Mouse (Mus musculus) retina, embryonic 14.5 days (tissue): ENCODE results near the gene Trpm5.

Experiments used
- DNase-seq: peaks from one replicate; pipeline ENCODE4 v3.0.0-alpha.2; 2015; ENCODE audit warnings: low spot score

Gene Trpm5

GRCm38 (mm10) chr7:143105258-143105897 lies 10.9 kb upstream of the Trpm5 start:
- DNase-seq: no peak

DNA sequence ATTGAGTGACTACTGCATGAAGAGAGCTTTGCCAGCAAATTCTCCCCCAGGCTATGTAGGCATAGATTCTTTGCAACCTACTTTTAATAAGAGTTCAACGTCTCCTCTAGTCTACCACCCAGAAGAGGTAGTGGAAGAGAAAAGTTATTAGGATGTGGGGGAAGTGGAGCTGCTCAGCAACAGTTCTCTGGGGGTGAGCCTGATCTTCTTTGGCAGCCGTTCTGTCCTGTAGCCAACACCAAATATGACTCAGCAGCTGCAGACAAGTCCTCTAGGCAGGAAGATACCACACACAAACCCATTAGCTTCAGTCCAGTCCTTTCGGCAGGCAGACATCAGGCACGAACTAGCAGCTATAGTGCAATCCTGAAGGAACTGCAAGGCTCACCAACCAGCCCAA lies 6.3 kb upstream of the Trpm5 start:
- DNase-seq: no peak

GRCm38 (mm10) chr7:143095554-143095907 lies 1.1 kb upstream of the Trpm5 start:
- no peak for DNase-seq

GRCm38 (mm10) chr7:143093847-143094246 lies 595 bp downstream of the Trpm5 start:
- DNase-seq: no peak

GRCm38 (mm10) chr7:143087070-143087579 lies 7.3 kb downstream of the Trpm5 start:
- peak; percentile 70 for DNase-seq

- peak; percentile 72 for DNase-seq
Observed at GRCm38 (mm10) chr7:143086366-143086765, 8.1 kb downstream of the Trpm5 start.

- no peak for DNase-seq
Observed at GRCm38 (mm10) chr7:143083708-143084107, 10.7 kb downstream of the Trpm5 start.

GRCm38 (mm10) chr7:143082024-143082423 lies 12.4 kb downstream of the Trpm5 start:
- no peak for DNase-seq

GRCm38 (mm10) chr7:143077351-143077750 lies 17.1 kb downstream of the Trpm5 start:
- peak; percentile 23 for DNase-seq

DNA sequence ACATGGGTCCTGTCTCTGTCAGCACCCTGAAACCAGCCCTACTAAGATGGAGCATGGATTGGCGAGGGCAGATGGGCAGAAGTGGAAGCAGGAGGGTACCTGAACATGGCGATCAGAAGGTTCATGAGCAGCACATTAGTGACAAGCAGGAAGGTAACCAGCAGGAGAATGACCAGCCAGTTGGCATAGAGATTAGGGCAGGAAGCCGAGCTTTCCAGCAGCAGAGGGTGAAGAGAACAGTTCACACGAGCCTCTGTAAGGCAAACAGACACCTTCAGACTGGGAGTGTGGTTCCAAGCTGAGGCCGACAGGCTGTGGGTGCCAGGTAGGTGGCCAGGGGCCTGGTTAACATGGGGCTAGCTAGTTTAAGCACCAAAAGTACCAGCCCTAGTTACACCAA lies 19.0 kb downstream of the Trpm5 start:
- DNase-seq: no peak

DNA sequence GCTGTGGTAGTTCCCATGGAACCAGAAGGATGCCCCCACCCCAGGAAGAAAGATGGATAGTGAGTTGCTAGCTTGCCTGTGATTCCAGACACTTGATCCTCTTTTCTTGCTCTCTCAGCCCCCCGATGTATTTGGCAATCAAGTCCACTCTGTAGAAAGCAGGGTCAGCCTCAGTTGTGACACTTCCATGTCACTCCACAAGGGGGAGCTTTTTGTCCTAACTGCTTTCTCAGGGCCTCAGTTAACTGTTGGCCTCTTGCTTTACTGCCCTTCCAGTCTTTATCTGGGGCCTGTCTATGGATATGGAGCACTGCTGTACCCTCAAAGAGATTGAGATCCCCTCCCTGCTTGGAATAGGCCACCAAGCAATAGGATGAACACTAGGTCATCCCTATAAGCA lies 21.4 kb downstream of the Trpm5 start:
- DNase-seq: peak; percentile 77

GRCm38 (mm10) chr7:143072605-143073004 lies 21.8 kb downstream of the Trpm5 start:
- no peak for DNase-seq

- no peak for DNase-seq
Observed at GRCm38 (mm10) chr7:143070506-143071070, 23.9 kb downstream of the Trpm5 start.

DNA sequence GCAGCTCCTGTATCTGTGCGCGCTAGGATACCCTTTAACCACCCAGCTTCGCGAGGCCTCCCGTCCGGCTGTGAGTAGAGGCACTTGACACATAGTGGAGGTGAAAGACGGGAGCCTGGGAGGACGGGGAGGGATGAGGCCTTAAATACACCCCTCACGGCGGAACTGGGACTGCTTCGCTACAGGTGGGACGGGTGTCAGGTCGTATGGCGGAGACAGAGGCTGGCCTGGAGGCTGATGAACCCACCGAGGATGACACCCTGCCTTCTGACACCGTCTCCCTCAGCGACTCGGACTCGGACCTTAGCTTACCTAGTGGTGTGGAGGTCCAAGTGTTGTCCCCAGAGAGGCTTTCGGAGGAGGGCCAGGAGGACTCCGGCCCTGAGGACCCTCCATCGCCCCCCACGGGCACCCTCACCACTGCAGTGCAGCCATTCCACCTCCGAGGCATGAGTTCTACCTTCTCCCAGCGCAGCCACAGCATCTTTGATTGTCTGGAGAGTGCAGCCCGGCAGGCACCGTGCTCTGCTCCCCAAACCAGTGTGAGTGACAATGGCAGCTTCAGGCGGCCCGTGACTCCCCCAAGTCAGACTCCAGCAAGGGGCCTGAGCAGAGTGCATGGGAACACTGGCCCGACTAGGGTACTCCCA lies 24.6 kb downstream of the Trpm5 start:
- no peak for DNase-seq

GRCm38 (mm10) chr7:143068882-143069591 lies 25.4 kb downstream of the Trpm5 start, which contains the start of gene Tssc4:
Tssc4 (plus strand) TSS chr7:143069249.
- DNase-seq: peak; percentile 100

- peak; percentile 55 for DNase-seq
Observed at GRCm38 (mm10) chr7:143068316-143068881, 26.0 kb downstream of the Trpm5 start.

- no peak for DNase-seq
Observed at GRCm38 (mm10) chr7:143067897-143068296, 26.5 kb downstream of the Trpm5 start.

DNA sequence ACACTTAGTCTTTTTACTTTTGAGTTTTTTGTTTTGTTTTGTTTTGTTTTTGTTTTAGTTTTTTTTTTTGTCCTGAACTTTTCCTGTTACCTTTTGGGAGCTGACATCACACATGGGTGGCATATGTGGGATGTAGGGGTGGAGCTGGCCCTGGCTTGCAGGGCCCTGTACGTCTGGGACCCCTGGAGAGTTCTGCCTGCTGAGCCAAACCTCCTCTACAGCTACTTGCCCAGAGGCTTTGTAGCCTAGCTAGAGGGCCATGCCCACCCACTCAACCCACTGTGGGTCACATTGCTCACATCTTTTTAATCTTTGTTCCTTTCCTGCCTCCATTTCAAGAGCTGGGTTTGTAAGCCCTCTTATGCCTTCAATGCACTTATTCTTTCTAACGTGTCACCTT lies 27.0 kb downstream of the Trpm5 start:
- no peak for DNase-seq

DNA sequence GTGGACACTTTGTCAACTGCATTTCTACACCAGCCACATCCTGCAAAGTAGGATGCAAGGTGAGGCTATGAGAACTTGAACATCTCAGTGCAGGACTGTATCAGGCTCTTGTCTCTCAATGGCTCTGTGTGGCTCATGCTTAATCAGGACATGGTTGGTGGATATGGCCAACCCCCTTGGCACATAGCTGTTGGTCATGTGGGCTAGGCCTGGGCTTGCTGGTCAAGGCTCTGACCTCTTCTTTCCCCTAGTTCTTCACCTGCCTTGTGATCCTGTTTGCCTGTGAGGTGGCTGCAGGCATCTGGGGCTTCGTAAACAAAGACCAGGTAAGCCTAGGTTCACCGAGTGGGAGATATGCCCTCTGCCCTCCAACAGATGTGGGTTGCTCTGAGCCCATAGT lies 28.8 kb downstream of the Trpm5 start:
- no peak for DNase-seq

GRCm38 (mm10) chr7:143064226-143064625 lies 30.2 kb downstream of the Trpm5 start:
- no peak for DNase-seq

- DNase-seq: no peak
Observed at GRCm38 (mm10) chr7:143062704-143063103, 31.7 kb downstream of the Trpm5 start.

- no peak for DNase-seq
Observed at GRCm38 (mm10) chr7:143059202-143059870, 35.1 kb downstream of the Trpm5 start.
